Mouse (Mus musculus): Measurements from ENCODE around the gene Nfib. TPM values are rescaled to one million over a fixed set of nuclear protein-coding genes. Genes with fewer than 3 reads are reported as not detected.

Gene Nfib
- polyA plus RNA-seq, 1 experiment from 2014 or later: 60.1 TPM

DNA sequence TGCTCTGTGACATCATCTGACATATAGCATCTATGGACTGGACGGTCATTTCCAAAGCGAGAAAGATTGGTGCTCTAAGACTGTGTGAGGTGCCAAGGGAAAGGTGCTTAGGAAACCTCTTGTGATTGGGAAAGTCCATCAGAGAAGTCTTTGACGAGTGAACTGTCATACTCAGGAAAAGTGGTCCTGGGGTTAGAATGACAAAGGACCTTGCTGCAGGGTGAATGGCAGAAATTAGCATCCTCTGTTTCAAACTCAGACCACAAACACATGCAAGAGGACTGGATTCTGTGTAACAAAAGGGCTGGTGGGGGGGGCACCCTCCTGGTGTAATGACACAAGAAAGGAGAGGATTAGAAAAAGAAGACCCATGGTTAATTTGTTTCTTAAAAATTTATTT, 274.7 kb downstream of the Nfib start:
- H3K27ac ChIP-seq (ENCODE audit: low read length): no peak overlapping the region
- peaks cover 42% of the 10 kb centered on the region for H3K4me1 ChIP-seq (ENCODE audit: control insufficient read depth, insufficient read depth, low read length)
- H3K27me3 ChIP-seq (ENCODE audit: control insufficient read depth, insufficient read depth, low read length): no peaks in the 10 kb centered on the region
- H3K36me3 ChIP-seq (ENCODE audit: control insufficient read depth, insufficient read depth, low read length): no peaks in the 10 kb centered on the region
- H3K9ac ChIP-seq (ENCODE audit: low read length): no peak overlapping the region
- no peak overlapping the region for H3K4me3 ChIP-seq (replicated peaks; ENCODE audit: low read length)
- H3K9me3 ChIP-seq (replicated peaks; ENCODE audit: control insufficient read depth, low read length): no peaks in the 10 kb centered on the region
- WGBS: 78% methylated on average over 3 of the region's 3 CpGs
- H3K4me2 ChIP-seq (ENCODE audit: low read depth, low read length): no peak overlapping the region
- no peak for ATAC-seq (ENCODE audit: insufficient read depth, low FRiP score)

DNA sequence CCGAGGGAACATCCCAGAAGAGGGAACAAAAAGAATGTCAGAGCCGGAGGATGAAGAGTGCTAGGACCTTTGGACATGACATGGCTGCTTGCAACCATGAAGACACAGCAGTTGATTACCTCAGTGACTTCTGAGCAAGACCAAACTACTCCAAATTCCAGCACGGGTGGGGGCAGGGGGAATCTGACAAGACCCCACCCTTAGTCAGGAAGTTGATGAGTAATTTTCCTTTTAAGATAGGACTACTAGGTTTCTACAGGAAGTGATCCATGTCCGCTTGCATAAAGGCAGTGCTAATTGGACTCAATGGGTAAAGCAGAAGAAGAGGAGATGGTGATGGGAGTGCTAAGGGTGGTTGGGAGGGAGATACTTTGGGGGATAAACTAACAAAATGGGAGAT, 279.3 kb downstream of the Nfib start:
- H3K27me3 ChIP-seq (ENCODE audit: control insufficient read depth, insufficient read depth, low read length): no peaks in the 10 kb centered on the region
- no peak for ATAC-seq (ENCODE audit: insufficient read depth, low FRiP score)
- no peak overlapping the region for H3K27ac ChIP-seq (ENCODE audit: low read length)
- no peaks in the 10 kb centered on the region for H3K9me3 ChIP-seq (replicated peaks; ENCODE audit: control insufficient read depth, low read length)
- no peak overlapping the region for H3K9ac ChIP-seq (ENCODE audit: low read length)
- WGBS: 87% methylated on average over 4 of the region's 4 CpGs
- no peak overlapping the region for H3K4me2 ChIP-seq (ENCODE audit: low read depth, low read length)
- H3K36me3 ChIP-seq (ENCODE audit: control insufficient read depth, insufficient read depth, low read length): no peaks in the 10 kb centered on the region
- no peak overlapping the region for H3K4me3 ChIP-seq (replicated peaks; ENCODE audit: low read length)
- peaks cover 17% of the 10 kb centered on the region for H3K4me1 ChIP-seq (ENCODE audit: control insufficient read depth, insufficient read depth, low read length)

DNA sequence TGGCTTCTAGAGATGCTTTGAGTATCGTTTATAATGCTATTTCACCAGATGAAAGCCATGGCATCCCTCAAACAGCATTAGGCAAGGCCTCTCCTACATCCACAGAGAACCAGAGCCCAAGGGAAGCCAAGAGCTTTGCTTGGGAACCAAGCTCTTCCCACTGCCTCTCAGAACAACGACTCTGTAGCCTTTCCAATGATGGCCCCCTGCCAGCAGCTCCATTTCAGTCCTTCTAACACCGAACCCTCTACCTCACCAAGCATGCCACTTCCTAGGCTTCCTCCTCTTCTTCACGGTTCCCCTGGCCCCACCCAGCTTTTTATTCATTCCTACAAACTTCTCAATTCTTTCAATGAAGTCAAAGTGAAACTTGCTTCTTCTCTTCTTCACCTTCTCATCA, 287.3 kb downstream of the Nfib start:
- WGBS: 68% methylated on average over 4 of the region's 4 CpGs
- Histone ChIP-seq H3K27ac (ENCODE audit: low read length) (no peak overlapping the region), H3K36me3 (ENCODE audit: control insufficient read depth, insufficient read depth, low read length) (no peaks in the 10 kb centered on the region), H3K4me1 (ENCODE audit: control insufficient read depth, insufficient read depth, low read length) (peaks cover 16% of the 10 kb centered on the region), H3K27me3 (ENCODE audit: control insufficient read depth, insufficient read depth, low read length) (no peaks in the 10 kb centered on the region), H3K4me2 (ENCODE audit: low read depth, low read length) (no peak overlapping the region), H3K9ac (ENCODE audit: low read length) (no peak overlapping the region), H3K9me3 (replicated peaks; ENCODE audit: control insufficient read depth, low read length) (no peaks in the 10 kb centered on the region), H3K4me3 (replicated peaks; ENCODE audit: low read length) (no peak overlapping the region)
- ATAC-seq (ENCODE audit: insufficient read depth, low FRiP score): no peak

DNA sequence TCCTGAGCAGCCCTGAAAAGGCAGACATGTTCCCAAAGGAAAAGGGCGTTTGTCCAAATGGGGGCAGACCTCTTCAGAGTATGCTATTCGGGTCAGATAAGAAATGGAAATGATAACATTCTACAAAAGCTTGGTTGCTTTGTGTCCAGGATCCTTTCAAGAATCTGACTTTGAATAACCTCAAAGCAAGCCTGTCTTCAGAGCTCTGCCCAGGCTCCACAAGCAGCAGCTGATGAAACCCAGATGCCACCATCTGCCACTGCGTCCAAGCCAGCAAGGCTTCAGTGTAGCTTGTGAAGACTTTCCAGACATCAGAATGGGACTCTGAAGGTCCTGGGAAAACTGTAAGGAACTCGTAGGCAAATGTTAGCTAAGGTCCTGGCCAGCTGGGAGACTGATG, 289.7 kb downstream of the Nfib start:
- no peaks in the 10 kb centered on the region for H3K27me3 ChIP-seq (ENCODE audit: control insufficient read depth, insufficient read depth, low read length)
- no peak overlapping the region for H3K27ac ChIP-seq (ENCODE audit: low read length)
- ATAC-seq (ENCODE audit: insufficient read depth, low FRiP score): no peak
- H3K9me3 ChIP-seq (replicated peaks; ENCODE audit: control insufficient read depth, low read length): no peaks in the 10 kb centered on the region
- peaks cover 28% of the 10 kb centered on the region for H3K4me1 ChIP-seq (ENCODE audit: control insufficient read depth, insufficient read depth, low read length)
- H3K4me3 ChIP-seq (replicated peaks; ENCODE audit: low read length): no peak overlapping the region
- 43% methylated on average over 4 of the region's 4 CpGs for WGBS
- no peak overlapping the region for H3K4me2 ChIP-seq (ENCODE audit: low read depth, low read length)
- H3K9ac ChIP-seq (ENCODE audit: low read length): no peak overlapping the region
- H3K36me3 ChIP-seq (ENCODE audit: control insufficient read depth, insufficient read depth, low read length): no peaks in the 10 kb centered on the region

DNA sequence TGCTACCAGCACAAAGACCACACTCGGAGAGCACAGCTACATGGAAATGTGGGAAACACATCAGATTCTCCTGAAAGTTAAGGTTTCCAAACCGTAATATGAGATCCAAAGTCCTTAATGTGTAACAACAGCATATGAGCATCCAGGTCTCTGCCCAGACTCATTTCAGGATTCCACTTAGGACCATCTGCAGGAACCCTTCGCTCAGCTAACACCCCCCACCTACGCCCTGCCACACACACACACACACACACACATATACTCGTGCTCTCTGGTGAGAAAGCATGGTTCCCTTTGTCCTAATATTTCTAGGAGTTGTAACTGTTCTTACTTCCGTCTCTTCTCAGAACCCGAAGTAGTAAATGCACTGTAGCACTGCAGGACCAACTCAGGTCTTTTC, 292.9 kb downstream of the Nfib start:
- Histone ChIP-seq H3K36me3 (ENCODE audit: control insufficient read depth, insufficient read depth, low read length) (no peaks in the 10 kb centered on the region), H3K4me2 (ENCODE audit: low read depth, low read length) (no peak overlapping the region), H3K4me1 (ENCODE audit: control insufficient read depth, insufficient read depth, low read length) (peaks cover 35% of the 10 kb centered on the region), H3K9ac (ENCODE audit: low read length) (peak overlapping the region; percentile 39; the same call in 1 of the 2 replicates), H3K4me3 (replicated peaks; ENCODE audit: low read length) (no peak overlapping the region), H3K27ac (ENCODE audit: low read length) (peak overlapping the region; percentile 66), H3K27me3 (ENCODE audit: control insufficient read depth, insufficient read depth, low read length) (no peaks in the 10 kb centered on the region), H3K9me3 (replicated peaks; ENCODE audit: control insufficient read depth, low read length) (no peaks in the 10 kb centered on the region)
- 64% methylated on average over 7 of the region's 7 CpGs for WGBS
- no peak for ATAC-seq (ENCODE audit: insufficient read depth, low FRiP score)

DNA sequence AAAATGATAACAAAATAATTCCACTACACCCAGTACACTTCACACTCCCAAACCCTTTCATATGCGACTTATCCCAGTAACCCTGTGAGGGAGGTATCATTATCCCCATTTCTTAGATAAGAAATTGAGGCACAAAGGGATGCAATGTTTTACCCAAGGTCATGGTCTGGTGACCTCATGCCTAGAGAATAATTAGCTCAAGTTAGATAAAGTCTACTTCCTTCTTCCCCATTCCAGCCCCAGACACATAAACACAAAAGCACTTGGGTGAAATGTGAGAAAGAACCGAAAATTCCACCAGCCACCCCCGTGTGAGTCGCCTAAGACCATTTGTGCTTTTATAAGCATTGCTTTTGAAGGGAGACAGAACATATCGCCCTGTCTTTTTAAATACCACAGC, 293.6 kb downstream of the Nfib start:
- Histone ChIP-seq H3K9ac (ENCODE audit: low read length) (no peak overlapping the region), H3K27ac (ENCODE audit: low read length) (peak overlapping the region; percentile 66), H3K9me3 (replicated peaks; ENCODE audit: control insufficient read depth, low read length) (no peaks in the 10 kb centered on the region), H3K4me2 (ENCODE audit: low read depth, low read length) (no peak overlapping the region), H3K4me1 (ENCODE audit: control insufficient read depth, insufficient read depth, low read length) (peaks cover 35% of the 10 kb centered on the region), H3K4me3 (replicated peaks; ENCODE audit: low read length) (no peak overlapping the region), H3K36me3 (ENCODE audit: control insufficient read depth, insufficient read depth, low read length) (no peaks in the 10 kb centered on the region), H3K27me3 (ENCODE audit: control insufficient read depth, insufficient read depth, low read length) (no peaks in the 10 kb centered on the region)
- no peak; the same call in 1 of the 2 replicates for ATAC-seq (ENCODE audit: insufficient read depth, low FRiP score)
- WGBS: 17% methylated on average over 5 of the region's 5 CpGs

DNA sequence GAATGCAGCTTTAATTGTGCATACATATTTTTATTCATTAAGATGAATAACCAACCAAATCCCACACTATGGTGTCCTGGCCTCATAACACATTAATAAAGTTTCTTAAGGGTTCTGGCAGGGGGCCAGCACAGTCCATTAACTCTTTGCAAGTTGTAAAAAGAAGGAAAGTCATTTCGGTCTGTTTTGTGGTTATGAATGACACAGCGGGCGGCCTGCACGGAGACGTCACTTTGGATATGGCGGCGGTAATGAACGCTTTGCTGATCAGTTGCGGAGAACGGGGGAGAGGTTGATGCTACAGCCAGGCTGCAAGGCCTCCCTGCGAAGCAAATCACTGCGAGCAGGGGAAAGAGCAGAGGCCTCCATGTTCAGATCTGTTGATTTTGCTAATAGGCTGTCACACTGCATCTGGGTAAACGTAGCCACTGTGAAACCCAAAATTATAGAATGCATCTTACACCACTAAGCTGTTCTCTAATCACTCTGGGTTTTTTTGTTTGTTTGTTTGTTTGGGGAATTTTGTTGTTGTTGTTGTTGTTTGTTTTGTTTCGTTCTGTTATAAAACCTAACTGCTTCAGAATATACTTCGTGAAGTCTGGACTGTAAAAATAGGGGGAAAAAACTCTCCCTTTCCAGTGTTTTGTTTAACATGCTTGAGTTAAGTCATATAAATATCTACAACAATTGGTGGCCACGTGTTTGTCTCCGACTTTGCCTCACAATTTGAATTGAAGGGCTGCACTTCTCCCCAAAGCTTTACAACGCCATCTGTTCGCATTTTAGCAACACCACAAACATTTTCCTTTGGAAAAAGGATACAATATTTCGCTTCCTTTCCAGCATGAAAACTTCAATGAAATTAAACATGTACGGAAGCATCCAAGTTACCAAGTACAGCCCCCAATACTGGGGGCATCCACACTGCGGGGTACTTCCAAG, 296.8 kb downstream of the Nfib start:
- Histone ChIP-seq H3K4me2 (ENCODE audit: low read depth, low read length) (no peak overlapping the region), H3K9ac (ENCODE audit: low read length) (no peak overlapping the region), H3K4me1 (ENCODE audit: control insufficient read depth, insufficient read depth, low read length) (peaks cover 41% of the 10 kb centered on the region), H3K9me3 (replicated peaks; ENCODE audit: control insufficient read depth, low read length) (no peaks in the 10 kb centered on the region), H3K27me3 (ENCODE audit: control insufficient read depth, insufficient read depth, low read length) (no peaks in the 10 kb centered on the region), H3K36me3 (ENCODE audit: control insufficient read depth, insufficient read depth, low read length) (no peaks in the 10 kb centered on the region), H3K27ac (ENCODE audit: low read length) (no peak overlapping the region), H3K4me3 (replicated peaks; ENCODE audit: low read length) (no peak overlapping the region)
- 59% methylated on average over 22 of the region's 22 CpGs for WGBS
- ATAC-seq (ENCODE audit: insufficient read depth, low FRiP score): no peak

DNA sequence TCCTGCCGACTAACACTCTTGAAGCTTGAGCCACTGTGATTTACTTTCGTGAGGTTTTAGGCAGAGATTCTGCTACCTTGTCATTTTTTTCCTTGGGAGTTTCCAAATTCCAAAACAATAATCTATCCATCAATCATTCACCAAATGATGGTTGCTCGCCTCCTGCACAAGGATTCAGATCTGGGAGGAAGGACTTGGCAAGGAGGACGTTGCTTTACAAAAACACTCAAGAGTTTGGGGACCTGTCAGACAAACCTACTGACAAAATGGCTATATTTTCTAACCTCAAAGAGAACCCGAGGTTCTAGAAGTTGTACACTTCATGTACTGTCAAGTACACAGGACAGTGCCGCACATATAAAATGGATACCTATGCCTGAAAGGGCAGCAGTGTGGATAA, 299.0 kb downstream of the Nfib start:
- no peak overlapping the region for H3K9ac ChIP-seq (ENCODE audit: low read length)
- no peak overlapping the region for H3K4me3 ChIP-seq (replicated peaks; ENCODE audit: low read length)
- H3K27ac ChIP-seq (ENCODE audit: low read length): no peak overlapping the region
- no peak for ATAC-seq (ENCODE audit: insufficient read depth, low FRiP score)
- 75% methylated on average over 6 of the region's 6 CpGs for WGBS
- H3K9me3 ChIP-seq (replicated peaks; ENCODE audit: control insufficient read depth, low read length): no peaks in the 10 kb centered on the region
- H3K4me2 ChIP-seq (ENCODE audit: low read depth, low read length): no peak overlapping the region
- no peaks in the 10 kb centered on the region for H3K36me3 ChIP-seq (ENCODE audit: control insufficient read depth, insufficient read depth, low read length)
- no peaks in the 10 kb centered on the region for H3K27me3 ChIP-seq (ENCODE audit: control insufficient read depth, insufficient read depth, low read length)
- H3K4me1 ChIP-seq (ENCODE audit: control insufficient read depth, insufficient read depth, low read length): peaks cover 34% of the 10 kb centered on the region

DNA sequence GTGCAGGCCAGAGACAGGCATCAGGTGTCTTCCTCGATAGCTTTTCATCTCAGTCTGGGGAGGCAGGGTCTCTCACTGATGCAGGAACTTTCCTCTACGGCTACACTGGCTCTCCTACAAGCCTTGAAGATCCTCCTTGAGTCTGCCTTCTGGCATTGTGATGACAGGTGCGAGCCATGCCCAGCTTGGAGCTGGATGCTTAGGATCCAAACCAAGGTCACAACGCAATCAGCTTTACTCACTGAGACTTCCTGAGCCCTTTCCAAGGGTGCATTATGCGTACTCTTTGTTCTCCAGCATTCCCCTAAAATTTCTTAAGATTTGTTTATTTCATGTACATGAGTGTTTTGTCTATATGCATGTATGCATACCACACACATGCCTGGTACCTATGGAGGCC, 299.8 kb downstream of the Nfib start:
- H3K27ac ChIP-seq (ENCODE audit: low read length): no peak overlapping the region
- WGBS: 86% methylated on average over 5 of the region's 5 CpGs
- peaks cover 40% of the 10 kb centered on the region for H3K4me1 ChIP-seq (ENCODE audit: control insufficient read depth, insufficient read depth, low read length)
- ATAC-seq (ENCODE audit: insufficient read depth, low FRiP score): no peak
- no peak overlapping the region for H3K9ac ChIP-seq (ENCODE audit: low read length)
- no peak overlapping the region for H3K4me2 ChIP-seq (ENCODE audit: low read depth, low read length)
- no peak overlapping the region for H3K4me3 ChIP-seq (replicated peaks; ENCODE audit: low read length)
- H3K27me3 ChIP-seq (ENCODE audit: control insufficient read depth, insufficient read depth, low read length): no peaks in the 10 kb centered on the region
- H3K36me3 ChIP-seq (ENCODE audit: control insufficient read depth, insufficient read depth, low read length): no peaks in the 10 kb centered on the region
- H3K9me3 ChIP-seq (replicated peaks; ENCODE audit: control insufficient read depth, low read length): no peaks in the 10 kb centered on the region
